Mouse (Mus musculus) bone marrow, adult 2 months (tissue): ENCODE measurements around the gene Cutc. TPM values are rescaled to one million over a fixed set of nuclear protein-coding genes. Genes with fewer than 3 reads are reported as not detected.
A peak's percentile ranks its signal among the peaks of the same experiment; 100 is the strongest.

Experiments used
- H3K27ac ChIP-seq: fragments of 200-500 bp; 2 replicates; pipeline ENCODE4 v1.5.1; 2012; ENCODE audit warnings: low read depth, mild to moderate bottlenecking, control low read depth, inconsistent platforms, low read length; ENCODE audit not compliant: control insufficient read depth, poor library complexity, insufficient read depth
- H3K4me1 ChIP-seq: fragments of 200-500 bp; 2 replicates; pipeline ENCODE4 v1.6.1; 2011; ENCODE audit warnings: low read length; ENCODE audit not compliant: control insufficient read depth, insufficient read depth
- H3K4me3 ChIP-seq: fragments of 200-500 bp; replicated peaks from 2 replicates; pipeline ENCODE3; 2011; ENCODE audit warnings: mild to moderate bottlenecking, low read depth, low read length, control low read depth; ENCODE audit not compliant: control insufficient read depth
- CTCF ChIP-seq: fragments of 200-500 bp; IDR thresholded peaks from 2 replicates; pipeline ENCODE4 v1.5.1; 2011; ENCODE audit warnings: low read length, control low read depth; ENCODE audit not compliant: control insufficient read depth, insufficient read depth
- POLR2A ChIP-seq: fragments of 200-500 bp; IDR thresholded peaks from 2 replicates; pipeline ENCODE4 v1.6.1; 2011; ENCODE audit warnings: low read depth, mild to moderate bottlenecking, control low read depth, low read length, borderline replicate concordance; ENCODE audit not compliant: control insufficient read depth
- WGBS: fragments of 180-500 bp; shearing (Covaris S2); methylation state at CpG from one replicate; pipeline ENCODE4 v1.1.7; 2018; 5-methylcytosine and 5-hydroxymethylcytosine counted together
- polyA plus RNA-seq: library from polyadenylated mRNA; stranded (reverse); fragments of >200 nt; gene quantifications from 2 replicates; pipeline ENCODE4 v1.2.4, GENCODE M21; 2011; ENCODE audit warnings: low replicate concordance; ENCODE audit not compliant: missing spikeins, insufficient read depth, insufficient read length

The Cutc gene
- polyA plus RNA-seq, 1 experiment: 9.1 TPM

DNA sequence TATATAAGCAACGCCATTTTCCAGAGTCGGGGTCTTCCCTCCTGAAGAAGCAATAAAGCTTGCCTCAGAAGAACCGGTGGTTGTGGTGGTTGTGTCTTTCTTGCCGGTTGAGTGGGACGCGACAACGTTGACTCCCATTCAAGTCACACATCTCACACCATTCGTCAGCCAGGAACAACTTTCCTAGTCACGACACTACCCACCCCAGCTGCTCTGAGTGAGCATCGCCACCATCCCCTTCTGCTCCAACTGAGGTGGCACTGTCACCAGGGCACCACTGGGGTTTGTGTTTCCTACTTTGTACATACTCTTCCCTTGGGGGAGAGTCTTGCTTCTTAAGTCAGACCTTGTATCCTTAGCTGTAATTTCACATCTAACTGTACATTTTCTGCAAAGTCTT, 14.4 kb upstream of the Cutc start:
- Histone ChIP-seq H3K27ac (no peak overlapping the region), H3K4me1 (no peaks in the 10 kb centered on the region), H3K4me3 (no peak overlapping the region)
- no peak for TF ChIP-seq POLR2A
- TF ChIP-seq CTCF: no peak
- 94% methylated on average over 10 of the region's 10 CpGs for WGBS

DNA sequence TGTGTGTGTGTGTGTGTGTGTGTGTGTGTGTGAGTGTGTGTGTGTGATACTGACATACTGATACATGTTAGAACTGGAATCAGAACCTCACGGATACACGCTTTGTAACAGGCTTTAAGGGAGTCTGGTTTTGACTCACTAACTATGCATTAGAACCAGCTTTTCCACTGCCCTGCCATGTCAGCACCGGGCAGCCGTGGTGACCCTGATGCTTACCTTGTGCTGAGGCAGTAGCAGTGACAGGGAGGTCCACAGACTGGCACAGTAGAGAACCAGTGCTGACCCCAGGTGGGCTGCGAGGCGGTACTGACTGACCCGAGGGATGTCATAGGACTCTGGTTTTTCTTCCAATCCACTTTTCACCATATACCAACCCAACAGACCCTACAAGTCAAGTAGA, 9.4 kb upstream of the Cutc start:
- H3K4me3 ChIP-seq: no peak overlapping the region
- no peak for TF ChIP-seq CTCF
- no peak for TF ChIP-seq POLR2A
- H3K27ac ChIP-seq: no peak overlapping the region
- 86% methylated on average over 7 of the region's 7 CpGs for WGBS
- H3K4me1 ChIP-seq: no peaks in the 10 kb centered on the region

DNA sequence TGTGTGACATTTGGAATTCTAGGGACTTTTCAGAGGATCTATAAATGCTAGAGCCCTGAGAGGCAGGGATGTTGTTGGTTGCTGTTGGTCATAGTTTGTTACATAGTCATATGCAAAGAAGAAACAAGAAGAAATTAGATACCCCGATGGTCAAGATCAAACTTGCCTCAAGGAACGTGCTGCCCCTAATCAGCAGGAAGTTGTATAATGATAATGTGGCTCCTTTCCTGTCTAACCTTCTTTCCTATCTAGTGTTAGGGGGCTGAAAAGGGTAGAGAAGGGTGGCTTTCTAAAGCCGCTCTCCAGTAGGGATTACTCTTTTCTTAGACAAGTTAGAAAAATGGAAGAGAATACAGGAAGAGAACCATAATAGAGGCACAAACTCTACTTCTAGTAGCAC, 7.1 kb upstream of the Cutc start:
- H3K4me1 ChIP-seq: no peaks in the 10 kb centered on the region
- WGBS: 65% methylated on average over 3 of the region's 3 CpGs
- TF ChIP-seq POLR2A (no peak), CTCF (no peak)

DNA sequence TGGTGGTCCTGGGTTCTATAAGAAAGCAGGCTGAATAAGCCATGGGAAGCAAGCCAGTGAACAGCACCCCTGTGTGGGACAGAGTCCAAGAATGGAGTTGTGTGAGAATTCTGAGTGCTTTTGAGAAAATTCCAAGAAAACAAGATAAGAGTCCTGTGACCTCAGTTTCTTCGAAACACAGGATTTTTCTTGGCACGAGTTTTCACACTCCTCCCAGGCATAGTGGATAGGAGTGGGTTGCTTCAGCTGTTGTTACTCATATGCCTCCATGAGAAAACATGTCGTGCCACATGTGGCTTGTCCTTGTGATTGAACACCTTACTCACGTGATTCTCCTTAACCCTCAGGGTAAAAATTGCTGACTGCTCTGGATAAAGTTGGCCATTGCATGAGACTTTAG, 4.9 kb upstream of the Cutc start:
- Histone ChIP-seq H3K4me1 (no peaks in the 10 kb centered on the region; the same call in none of the 2 replicates), H3K27ac (no peak overlapping the region), H3K4me3 (no peak overlapping the region)
- TF ChIP-seq CTCF (no peak), POLR2A (no peak)
- WGBS: 85% methylated on average over 4 of the region's 4 CpGs

More for the DNA sequence above, 7.1 kb upstream of the Cutc start:
- Histone ChIP-seq H3K27ac (no peak overlapping the region), H3K4me3 (no peak overlapping the region)

DNA sequence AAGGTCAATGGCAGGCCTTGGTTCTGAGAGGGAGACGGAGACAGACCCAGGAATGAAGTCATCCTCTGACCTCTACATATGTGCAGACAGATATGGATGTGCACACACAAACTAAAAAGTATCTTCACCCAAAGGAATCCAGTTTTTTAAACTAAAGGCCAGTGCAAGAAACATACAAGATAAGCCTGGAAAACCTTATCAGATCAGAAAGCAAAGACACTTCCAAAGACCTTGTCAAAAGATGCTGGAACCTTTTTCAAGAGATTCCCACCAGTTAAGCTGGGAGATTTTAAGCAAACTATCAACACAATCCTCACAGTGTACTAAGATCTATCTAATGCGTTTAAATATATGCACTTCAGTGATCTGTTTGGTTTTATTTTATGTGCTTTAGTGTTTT, 2.8 kb upstream of the Cutc start:
- Histone ChIP-seq H3K27ac (no peak overlapping the region), H3K4me1 (no peaks in the 10 kb centered on the region; the same call in none of the 2 replicates), H3K4me3 (no peak overlapping the region)
- 99% methylated on average over 2 of the region's 2 CpGs for WGBS
- no peak for TF ChIP-seq CTCF
- TF ChIP-seq POLR2A: no peak

DNA sequence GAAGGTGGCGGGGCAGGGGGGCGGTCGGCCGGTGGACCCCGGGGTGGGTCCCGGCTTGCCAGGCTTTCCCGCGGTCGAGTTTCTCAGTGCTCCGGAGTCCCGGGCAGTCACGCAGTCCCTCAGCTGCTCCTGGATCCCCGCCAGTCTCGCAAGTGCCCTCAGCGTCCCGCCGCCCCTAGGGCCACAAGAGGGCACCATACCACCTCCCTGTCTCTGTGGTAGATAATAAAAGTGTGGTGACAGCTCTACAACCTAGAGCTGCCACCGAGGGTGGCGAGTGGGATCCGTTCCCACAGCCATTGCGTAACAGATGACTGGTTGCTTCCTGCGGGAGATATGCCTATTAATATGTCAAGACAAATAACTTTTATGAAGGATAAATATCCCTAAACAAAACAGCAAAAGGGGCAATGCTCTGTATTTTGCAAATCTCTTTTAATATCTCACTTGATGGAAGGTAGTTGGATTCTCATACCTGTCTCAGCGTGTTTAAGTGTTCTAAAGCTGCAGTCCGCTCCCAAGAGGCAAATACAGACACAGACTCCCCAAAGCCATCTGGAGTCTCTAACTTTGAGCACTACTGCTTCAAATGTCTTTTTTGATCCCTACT, 535 bp downstream of the Cutc start:
- H3K27ac ChIP-seq: peak overlapping the region; percentile 98
- peak; percentile 91 for TF ChIP-seq CTCF
- no peak for TF ChIP-seq POLR2A
- no peaks in the 10 kb centered on the region; the same call in none of the 2 replicates for H3K4me1 ChIP-seq
- peak overlapping the region; percentile 86 for H3K4me3 ChIP-seq
- under 1% methylated on average over 23 of the region's 24 CpGs for WGBS

DNA sequence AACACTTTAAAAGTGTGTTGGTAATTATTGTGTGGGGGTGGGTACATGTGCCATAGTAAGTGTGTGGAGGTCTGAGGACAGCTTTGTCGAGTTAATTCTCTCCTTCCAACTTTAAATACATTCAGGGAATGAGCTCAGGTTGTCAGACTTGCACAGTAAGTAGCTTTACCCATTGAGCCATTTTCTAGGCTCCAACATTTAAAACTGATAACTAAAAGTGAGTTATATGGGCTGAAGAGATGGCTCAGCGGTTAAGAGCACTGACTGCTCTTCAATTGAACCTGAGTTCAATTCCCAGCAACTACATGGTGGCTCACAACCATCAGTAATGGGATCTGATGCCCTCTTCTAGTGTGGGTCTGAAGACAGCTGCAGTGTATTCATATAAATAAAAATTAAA, 1.4 kb downstream of the Cutc start:
- WGBS: 71% methylated on average over 2 of the region's 2 CpGs
- TF ChIP-seq POLR2A (no peak), CTCF (no peak)
- Histone ChIP-seq H3K27ac (no peak overlapping the region), H3K4me1 (no peaks in the 10 kb centered on the region; the same call in none of the 2 replicates), H3K4me3 (no peak overlapping the region)

DNA sequence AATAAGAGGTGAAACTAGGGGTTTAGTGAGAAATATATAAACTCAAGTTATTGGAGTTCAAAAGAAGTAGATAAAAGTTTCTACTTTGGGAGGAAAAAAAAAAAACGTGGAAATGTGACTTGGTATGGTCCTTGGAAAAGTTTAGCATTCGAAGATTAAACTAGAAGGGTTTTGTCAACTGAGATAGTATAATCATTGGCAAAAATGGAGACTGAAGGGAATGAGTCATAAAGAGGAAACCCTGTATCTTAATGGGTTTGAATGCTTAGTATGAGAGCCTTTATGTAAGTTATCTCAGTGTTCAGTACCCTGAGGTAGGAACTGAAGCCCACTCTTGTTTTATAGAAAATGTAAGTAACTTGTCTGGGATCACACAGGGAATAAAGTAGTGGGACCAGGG, 2.1 kb downstream of the Cutc start:
- Histone ChIP-seq H3K27ac (no peak overlapping the region), H3K4me1 (no peaks in the 10 kb centered on the region; the same call in none of the 2 replicates), H3K4me3 (no peak overlapping the region)
- no peak for TF ChIP-seq CTCF
- no peak for TF ChIP-seq POLR2A
- WGBS: 75% methylated on average over 2 of the region's 2 CpGs

DNA sequence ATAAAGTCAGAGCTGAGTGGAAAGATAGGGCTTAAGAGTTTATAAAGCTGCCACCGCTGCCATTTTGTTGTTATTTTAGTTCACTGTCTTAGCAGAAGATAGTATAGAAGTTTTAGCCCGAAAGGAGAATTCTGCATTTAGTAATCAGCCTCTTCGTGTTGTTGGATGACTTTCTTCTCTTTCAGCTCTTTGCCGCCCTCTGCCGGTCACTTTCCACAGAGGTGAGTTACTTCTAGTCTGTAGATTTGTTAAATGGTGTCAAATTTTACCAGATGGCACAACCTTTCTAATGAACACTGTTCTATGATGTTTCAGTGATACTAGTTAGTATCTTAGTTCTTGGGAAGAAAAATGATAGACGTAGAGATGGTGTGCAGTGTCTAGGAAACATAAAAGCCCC, 7.7 kb downstream of the Cutc start:
- 21% methylated on average over 6 of the region's 6 CpGs for WGBS
- Histone ChIP-seq H3K4me3 (no peak overlapping the region), H3K4me1 (no peaks in the 10 kb centered on the region), H3K27ac (no peak overlapping the region)
- no peak for TF ChIP-seq POLR2A
- peak; percentile 46 for TF ChIP-seq CTCF
